Mouse (Mus musculus): ENCODE measurements around the gene Ttc9b.
"Not testable (repeated sequence)": the region's sequence is repeated elsewhere in the genome, so short reads cannot be mapped to it uniquely, and the experiment has no call there.

Ttc9b gene

DNA sequence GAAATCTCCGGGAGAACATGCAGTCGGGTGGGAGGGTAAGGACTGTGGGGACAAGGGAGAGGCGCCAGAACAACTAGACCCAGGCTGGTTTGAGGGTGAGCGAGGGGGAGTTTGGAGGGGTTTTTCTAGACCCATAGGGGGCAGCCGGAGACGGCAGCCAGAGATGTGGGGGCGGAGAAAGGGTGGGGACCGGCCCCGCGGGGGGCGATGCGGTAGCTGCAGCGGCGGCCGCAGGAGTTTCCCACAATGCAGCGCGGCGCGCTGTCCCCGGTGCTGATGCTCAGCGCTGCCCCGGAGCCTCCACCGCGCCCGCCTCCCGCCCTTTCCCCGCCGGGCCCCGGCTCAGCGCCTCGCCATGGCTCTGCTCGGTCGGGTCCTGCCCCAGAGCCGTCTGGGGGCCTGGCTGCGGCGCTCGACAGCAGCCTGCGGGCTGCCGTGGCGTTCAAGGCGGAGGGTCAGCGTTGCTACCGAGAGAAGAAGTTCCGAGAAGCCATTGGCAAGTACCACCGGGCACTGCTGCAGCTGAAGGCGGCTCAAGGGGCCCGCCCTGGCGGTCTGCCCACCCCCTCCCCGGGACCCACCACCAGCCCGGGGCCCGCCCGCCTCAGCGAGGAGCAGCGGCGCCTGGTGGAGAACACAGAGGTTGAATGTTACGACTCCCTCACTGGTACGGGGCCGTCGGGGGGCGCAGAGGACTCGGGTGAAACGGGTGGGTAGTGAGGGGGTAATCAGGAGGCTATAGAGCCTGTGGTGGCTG lies at the start of gene Ttc9b:
Ttc9b (plus strand) TSS at position 235 of the 757 bp plus-strand sequence.
- DNase-seq (ENCODE audit: low spot score in 2 of 2): peak; percentile 75 to 79

DNA sequence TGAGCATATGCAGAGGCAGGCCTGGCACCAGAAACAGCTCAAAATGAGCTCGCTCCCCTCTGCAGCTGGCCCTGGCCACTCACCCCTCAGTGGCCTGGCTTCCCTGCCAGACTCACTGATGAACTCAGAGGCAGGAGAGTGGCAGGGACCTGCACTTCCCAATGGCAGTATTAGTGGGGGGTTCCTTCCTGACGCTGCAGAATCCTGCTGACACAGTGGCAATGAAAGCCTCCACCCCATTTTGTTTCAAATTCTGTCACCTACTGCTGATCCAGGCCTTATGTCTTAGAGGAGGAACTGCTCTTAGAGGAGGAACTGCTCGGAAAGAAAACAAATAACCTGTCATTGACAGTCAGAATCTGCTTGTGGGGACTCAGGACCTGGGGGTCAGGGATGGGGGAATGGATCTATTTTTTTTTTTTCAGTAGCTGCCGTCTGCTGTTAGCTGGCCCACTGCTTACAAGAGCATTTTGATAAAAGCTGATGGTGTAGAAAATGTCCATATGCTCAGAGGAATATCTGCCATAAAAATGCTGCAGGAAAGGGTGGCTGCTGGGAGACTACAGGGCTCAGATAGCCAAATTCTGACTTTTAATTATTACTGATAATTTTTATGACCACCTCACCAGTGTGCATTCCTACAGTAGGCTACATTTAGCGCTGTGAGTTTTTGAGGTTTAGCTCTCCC lies 48.9 kb upstream of the Ttc9b start:
- no peak for DNase-seq (ENCODE audit: low spot score in 2 of 2)

DNA sequence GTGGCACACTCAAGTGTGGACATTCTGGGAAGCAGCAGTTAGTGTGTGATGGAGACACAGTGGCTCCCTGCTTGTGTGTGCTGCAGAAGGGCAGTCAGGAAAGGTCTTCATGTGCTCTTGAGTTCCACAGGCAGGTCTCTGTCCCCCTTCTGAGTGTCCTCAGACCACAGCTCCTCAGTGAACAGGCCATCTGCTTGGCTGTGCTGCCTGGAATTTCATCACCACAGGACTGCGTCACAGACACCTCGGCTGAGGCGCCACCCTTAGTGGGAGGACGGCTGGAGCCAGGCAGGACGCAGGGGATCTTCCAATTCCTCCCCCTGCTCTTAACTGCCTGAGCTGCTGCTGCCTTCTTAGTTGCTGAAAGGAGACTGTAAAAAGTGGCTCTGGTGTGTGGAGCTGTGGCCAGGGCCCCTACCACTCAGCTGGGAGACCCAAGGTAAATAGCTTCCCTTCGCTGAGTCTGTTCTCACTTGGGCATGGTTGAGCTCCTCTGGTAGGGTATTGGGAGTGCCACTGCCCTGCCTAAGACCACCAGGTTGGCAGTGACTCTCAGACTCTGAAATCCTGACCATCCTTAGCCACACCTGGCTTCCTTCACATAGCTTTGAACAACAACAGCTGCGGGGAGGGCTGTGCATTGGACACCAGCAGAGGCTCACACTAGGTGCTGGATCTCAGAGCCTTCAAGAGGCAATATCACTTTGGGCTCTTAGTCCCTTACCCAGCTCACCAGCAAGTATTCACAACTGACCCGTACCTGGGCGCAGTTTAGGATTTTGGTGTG lies 48.0 kb upstream of the Ttc9b start:
- DNase-seq (ENCODE audit: low spot score in 2 of 2): peak; percentile 73 to 81

DNA sequence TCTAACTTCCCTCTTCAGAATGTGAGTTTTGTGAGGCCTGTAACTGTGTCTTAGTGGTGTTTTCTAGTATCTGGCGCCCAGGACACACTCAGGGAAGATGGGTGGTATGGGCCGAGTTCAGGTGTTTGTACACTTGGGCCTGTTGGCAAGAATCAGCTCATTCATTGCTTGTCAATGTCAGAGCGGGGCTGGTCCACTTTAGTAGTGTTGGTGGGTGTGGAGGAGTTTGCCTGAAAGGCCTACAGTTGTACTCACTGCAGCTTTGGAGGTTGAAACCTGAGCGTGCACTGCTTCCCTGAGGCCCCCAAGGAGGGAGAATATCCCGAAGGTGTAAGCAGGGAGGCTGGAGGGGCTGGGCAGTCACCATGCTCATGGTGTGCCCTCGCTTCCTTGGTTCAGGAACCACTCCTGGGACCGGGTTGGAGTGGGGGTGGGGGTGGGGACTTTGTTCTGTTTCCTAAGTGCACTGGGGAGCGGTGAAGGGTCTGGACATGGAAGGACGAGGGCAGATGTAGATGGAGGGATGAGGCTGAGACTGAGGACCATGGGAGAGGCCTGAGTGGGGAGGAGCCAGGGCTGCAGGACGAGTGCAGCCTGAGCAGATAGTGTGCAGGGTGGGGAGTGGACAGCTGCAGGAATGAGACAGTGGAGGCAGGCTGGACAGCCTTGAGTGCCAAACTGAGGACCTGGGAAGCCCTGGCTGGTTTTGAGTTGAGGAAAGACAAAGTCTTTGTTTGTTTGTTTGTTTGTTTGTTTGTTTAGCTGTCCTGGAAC lies 47.0 kb upstream of the Ttc9b start:
- DNase-seq (ENCODE audit: low spot score in 2 of 2): no peak

DNA sequence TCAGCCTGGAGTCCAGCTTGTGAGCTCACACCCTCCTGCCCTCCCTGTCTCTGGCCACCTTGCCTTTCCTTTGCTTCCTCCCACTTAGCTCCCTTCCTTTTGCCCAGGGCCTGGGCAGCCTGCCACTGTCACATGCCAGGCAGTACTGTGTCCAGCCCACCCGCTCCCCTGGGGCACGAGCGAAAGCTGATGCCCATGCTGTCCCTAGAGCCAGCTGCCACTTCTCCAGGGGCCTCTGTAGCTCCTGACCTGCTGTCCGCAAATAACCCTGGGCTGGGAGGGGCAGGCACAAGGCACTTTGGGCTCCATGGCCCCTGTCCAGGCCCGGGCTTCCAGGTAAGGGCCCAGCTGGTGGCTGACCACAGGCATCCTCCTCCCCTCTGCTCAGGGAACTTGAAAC lies 46.1 kb upstream of the Ttc9b start:
- DNase-seq (ENCODE audit: low spot score in 2 of 2): peak in 1 of 2 experiments; percentile 37

DNA sequence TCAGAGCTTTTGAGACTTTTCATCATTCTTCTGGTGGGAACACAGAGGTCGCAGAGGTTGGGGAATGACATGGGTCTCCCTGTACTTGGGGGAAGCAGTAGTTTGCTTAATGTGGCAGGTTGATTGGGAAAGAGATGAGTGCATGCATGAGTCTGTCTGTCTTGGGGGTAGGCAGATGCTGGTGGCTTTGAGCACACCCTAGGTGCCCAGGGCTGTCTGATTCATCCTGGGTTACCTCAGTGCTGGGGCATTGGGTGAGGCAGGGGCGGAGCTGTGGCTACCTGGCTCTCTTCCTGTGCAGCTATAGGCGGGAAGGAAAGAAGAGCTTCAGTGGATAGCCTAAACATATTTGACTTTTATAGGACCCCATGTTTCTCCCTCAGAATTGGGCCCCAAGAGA lies 45.6 kb upstream of the Ttc9b start:
- no peak for DNase-seq (ENCODE audit: low spot score in 2 of 2)

DNA sequence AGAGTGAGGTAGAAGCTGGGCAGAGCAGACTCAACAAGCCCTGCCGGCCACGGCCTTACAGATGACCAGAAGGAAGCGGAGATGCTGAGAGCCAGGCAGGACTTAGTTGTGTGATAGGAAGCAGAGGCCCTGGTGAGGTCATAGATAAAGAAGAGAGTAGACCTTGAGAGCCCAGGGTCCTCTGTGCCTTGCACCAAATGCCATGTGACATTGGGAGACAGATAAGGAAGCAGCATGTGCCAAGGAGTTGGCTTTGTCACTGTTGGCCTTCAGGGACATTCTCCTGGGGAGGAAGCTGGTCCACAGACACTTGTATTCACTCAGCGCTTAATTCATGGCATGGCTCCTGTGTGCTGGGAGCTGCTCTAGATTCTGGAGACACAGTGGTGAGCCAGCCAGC lies 44.4 kb upstream of the Ttc9b start:
- no peak for DNase-seq (ENCODE audit: low spot score in 2 of 2)

DNA sequence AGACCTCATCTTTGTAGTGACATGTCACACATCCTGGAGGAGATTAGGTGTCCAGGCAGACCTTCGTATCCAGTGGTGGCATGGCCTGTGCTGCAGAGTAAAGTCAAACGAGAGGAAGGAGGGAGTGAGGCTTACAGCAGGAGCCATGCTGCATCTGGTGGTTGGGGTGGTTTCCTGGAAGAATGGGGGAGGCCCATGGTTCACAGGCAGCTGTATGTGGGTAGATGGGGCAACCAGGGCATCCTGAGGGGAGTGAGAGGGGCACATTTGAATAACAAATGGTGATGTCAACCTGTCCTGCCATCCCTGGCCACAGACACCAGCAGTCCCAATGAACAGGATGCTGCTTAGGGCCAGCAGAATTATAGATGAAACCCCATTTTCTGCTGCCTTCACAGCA lies 44.0 kb upstream of the Ttc9b start:
- no peak for DNase-seq (ENCODE audit: low spot score in 2 of 2)

DNA sequence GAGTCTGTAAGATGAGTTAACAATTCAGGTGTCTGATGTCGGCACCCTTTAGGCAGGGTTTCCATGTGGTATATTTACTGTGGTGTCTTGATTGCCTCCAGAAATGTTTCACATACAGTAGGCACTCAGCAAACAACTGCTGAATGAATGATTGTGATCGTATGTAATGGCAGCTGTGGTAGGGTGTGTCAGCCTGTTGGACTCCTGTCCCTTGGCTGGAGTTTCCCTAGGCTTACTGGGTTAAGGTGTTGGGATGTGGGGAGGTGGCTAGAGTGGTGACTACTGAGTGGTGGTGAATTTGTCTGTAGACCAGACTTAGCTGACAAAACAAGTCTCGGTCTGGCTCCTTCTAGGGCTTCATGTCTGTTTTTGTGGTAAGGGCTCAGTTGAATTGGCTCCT lies 43.3 kb upstream of the Ttc9b start:
- DNase-seq (ENCODE audit: low spot score in 2 of 2): no peak

DNA sequence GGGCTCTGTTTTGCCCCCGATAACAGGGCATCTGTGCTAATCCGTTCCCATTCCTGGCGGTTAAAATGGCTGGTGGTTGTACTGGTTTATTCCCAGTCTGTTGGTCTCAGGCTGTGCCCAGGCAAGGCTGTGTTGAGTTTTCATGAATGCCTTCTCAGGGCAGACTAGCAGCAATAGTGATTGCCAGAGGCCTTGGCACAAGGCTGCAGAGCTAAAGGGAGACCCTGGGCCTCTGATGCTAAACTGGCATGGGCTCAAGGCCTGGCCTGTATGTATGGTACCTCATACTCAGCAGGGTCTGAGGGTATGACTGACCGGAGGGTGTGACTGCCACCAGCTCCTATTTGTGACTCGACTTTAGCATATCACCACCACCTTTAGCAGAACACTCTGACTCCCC lies 42.8 kb upstream of the Ttc9b start:
- DNase-seq (ENCODE audit: low spot score in 2 of 2): no peak

DNA sequence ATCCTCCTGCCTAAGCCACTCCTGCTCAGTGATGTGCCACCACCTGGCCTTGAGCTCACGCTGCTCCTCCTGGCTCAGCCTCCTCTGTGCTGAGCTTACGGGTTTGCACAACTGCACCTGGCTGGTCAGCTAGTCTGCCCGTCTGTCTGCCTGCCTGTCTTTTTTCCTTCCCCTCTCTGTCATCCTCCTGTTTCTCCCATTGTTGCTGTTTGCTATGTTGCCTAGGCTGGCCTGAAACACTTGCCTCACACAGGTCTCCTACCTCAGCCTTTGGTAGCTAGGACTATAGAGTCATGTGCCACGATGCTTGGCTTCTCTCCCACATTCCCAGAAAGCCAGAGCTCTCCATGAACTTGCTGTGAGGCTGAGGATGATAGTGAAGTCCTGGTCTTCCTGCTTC lies 40.8 kb upstream of the Ttc9b start:
- DNase-seq (ENCODE audit: low spot score in 2 of 2): no peak

DNA sequence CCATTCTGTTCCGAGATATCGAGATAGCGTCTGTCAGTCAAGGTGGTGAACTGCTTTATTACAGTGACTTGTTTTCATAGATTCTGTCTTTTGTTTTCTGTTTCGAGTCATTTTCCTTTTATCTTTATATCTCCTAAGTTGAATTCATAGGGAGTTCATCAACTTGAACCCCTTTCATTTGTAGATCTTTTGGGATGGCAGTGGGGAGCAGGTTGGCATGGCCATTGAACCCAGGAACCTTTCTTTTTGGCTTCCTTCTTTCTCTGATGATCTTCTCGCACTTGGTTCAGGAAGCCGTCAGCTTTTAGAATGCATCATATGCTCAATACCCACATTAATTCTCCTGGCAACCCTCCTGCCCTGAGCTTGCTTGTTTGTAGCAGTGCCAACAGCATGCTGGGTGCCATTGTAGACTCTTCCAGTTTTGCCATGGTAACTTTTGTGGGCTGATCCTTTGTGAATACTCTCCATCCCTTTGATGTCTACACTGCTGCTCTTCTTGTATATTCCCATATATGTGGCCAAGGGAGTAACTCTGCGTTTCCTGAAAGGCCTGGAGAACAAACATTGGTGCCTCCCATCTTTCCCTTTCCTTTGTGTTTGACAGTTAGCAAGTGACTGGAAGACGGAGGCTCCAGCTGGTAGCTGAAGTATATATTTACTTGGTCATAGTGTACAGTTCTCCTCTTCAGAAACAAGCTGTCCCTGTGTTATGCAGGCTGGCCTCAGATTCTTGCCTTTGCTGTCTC lies 39.8 kb upstream of the Ttc9b start:
- DNase-seq (ENCODE audit: low spot score in 2 of 2): no peak

DNA sequence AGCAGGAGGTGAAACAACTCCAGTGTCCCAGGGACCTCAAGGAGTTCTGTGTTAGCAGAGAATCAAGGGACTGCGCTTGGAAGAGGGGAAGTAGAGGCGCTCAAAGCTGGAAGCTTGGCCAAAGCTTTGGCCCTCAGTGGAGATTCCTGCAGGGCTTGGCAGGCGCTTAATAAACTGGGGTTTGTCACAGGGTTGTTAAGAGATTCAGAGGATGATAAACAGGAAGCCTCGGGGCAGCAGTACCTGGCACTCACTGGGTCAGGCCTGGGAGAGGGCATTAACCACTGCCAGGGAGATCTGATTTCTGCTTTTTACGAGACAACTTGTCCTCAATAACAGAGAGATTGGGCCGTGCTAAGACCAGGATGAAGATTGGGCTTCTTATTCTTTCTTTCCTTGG lies 32.7 kb upstream of the Ttc9b start:
- DNase-seq (ENCODE audit: low spot score in 2 of 2): no peak

DNA sequence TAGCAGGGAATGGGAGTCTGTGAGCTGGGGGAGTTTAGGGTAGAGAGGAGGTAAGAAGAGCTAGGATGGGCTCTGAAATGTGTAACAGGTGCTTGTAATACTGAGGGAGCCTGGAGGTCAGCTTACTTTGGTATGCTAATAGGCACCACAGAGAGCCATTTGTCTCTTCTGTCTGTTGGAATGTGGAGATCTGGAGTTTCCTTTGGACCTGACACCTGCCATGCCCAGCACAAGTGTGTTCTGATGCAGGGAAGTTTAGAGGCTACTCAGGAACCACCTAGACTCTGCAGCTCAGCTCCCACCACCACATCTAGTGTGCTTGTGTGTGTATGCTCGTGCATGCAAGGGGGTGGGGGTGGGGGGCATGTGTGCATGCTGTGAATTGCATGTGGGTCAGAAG lies 31.5 kb upstream of the Ttc9b start:
- no peak for DNase-seq (ENCODE audit: low spot score in 2 of 2)

DNA sequence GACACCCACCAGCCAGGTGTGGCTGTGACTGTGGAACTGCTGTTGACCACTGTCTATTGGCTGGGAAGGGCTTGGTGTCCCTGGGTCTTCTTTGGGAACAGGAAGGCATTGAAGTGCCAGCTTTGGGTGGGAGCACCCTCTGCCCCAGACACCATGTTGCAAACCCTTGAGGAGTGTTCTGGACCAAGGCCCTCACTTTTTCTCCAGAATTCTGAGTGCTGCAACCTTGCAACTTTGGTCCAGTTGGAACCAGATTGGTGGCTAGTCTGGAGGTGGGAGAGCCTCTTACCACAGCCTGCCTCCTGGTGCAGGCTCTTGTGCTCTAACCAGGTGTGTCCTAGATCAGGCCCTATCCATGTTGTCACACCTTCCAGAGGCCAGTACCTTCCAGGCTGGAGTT lies 28.7 kb upstream of the Ttc9b start:
- DNase-seq (ENCODE audit: low spot score in 2 of 2): no peak

DNA sequence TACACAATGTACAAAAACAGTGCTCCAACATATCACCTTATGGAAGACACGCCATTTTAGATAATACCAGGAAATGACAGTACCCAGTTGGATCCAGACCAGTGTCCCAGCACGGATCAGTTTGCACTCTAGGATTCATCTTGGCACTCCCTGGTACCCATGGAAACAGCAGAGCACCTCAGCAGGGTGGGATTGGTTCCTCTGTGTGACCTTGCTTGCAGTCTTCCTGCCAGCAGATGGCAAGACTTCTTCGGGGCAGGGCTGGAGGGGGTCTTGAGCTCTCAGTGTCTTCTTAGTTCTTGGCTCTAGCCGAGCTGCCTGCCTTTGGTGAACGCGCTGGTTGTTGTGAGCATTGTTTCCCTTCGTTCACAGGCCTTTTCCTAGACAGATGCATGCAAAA lies 26.0 kb upstream of the Ttc9b start:
- no peak for DNase-seq (ENCODE audit: low spot score in 2 of 2)

DNA sequence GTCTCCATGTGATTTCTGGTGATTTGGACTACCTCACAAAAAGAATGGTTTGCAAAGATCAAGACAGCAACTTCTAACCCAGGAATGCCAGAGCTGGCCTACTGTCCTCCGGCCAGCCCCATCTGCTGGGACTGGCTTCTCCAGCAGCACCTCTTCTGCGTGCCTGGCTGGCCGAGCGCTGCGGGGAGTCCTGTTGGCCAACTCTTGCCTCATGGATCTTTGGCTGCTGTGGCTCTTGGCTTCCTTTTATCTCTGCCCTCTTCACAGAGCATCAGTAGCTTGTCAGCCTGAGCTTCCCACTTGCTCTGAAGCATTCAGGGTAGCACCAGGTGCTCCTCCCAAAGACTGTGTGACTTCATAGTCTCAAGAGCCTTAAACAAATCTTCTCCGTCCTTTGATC lies 25.5 kb upstream of the Ttc9b start:
- DNase-seq (ENCODE audit: low spot score in 2 of 2): no peak

DNA sequence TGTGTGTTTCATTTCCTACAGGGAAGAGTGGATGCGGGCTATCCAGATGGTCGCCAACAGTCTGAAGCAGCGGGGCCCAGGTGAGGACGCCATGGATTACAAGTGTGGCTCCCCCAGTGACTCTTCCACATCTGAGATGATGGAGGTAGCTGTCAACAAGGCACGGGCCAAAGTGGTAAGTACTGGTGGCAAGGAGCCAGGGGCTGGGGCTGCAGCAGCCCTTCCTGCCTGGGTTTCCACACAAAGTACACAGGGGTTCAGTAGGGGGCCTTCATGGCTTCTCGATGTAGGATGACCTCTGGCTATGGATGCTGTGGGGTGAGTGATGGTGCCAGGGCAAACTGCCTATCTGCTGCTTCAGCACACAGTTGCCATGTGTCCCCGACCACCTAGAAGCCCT lies 24.9 kb upstream of the Ttc9b start:
- DNase-seq (ENCODE audit: low spot score in 2 of 2): not testable (repeated sequence)

DNA sequence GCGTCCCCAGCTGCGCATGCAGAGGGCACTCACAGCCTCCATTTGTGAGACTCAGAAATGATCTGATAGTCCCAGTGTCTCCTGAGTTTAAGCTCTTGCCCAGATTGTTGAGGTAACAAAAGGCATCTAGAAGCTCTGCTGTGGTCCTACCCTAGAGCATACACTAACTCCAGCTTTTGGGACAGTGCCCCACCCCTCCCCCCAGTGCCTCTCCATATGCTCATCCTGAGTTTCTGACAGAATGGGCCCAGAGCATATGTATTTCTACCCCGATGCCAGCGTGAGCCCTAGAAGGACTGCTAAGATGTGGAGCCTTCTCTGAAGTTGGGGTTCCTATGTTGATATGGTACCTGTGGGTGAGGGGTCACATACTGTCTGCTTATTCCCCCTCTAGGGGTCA lies 22.3 kb upstream of the Ttc9b start:
- no peak for DNase-seq (ENCODE audit: low spot score in 2 of 2)

DNA sequence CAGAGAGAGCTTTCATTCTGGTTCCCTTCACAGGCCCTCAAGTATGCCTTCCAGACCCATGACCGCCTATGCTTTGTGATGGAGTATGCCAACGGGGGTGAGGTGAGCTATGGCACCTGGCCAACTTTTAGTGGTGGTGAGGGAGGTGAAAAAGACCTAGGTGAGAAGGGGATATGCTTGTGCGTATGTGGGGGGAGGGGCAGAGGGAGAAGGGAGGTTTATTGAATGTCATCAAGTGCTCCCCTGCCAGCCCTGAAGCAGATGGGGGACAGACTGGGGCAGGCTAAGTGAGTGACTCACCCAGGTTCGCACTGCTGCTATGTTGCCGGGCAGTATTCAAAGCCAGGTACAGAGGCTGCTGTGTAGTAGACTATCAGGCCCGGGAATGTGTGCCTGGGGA lies 20.5 kb upstream of the Ttc9b start:
- no peak for DNase-seq (ENCODE audit: low spot score in 2 of 2)

DNA sequence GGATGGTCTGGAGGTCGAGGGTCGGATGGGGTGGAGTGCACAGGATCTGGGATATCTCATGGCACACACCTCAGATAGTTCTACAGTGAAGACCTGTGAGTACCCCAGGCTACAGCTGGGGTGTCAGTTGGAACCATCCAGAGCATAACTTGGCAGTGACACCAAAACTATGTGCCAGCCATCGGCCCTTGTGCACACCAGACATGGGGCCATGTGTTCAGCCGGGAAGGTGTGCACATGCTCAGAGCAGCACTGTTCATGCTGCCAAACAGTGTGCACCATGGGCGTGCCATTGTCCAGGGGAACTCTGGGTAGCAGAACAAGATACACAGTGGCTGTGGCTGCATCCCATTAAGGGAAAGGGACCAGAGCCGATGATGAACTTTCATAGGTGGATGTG lies 19.0 kb upstream of the Ttc9b start:
- no peak for DNase-seq (ENCODE audit: low spot score in 2 of 2)
